ENCODE assay signal across 9 mouse cellular contexts in genomic region chr15:37133916-37134315, GRCm38 (mm10).
A peak's percentile ranks its signal among the peaks of the same experiment; 100 is the strongest.
DNase-seq lines count a peak whose midpoint lies in the region; ATAC-seq lines count a peak whose summit lies in the region.
"Had no signal": no experiment of that assay in that cellular context is flagged by ENCODE, and none has a peak within 500 bp of the region (broad histone marks: within the 10 kb centered on the region; RNA-seq: fewer than 3 reads in every experiment).

No protein-coding gene starts in this region.

- no peak overlapping the region for H3K4me3 ChIP-seq in hindbrain, embryonic 16.5 days (ENCODE audit: low read length)
- H3K4me3 ChIP-seq: limb, embryonic 15.5 days had no signal

- ATAC-seq in frontal cortex, adult (ENCODE audit: low TSS enrichment): 0 out of 2 replicates have a peak, but pooled peaks have one; percentile 32
- ATAC-seq in hindbrain, embryonic 16.5 days: peak; percentile 66; the same call in 1 of the 2 replicates
- ATAC-seq in megakaryocyte, adult 5-6 weeks (ENCODE audit: poor library complexity, severe bottlenecking): no peak

- no peaks in the 10 kb centered on the region for H3K27me3 ChIP-seq in hindbrain, embryonic 16.5 days (replicated peaks; ENCODE audit: control insufficient read depth, insufficient read depth, low read length)
- H3K27me3 ChIP-seq: limb, embryonic 15.5 days had no signal

- 29% methylated on average over 5 of the region's 5 CpGs for WGBS in hindbrain, embryonic 16.5 days

- H3K9me3 ChIP-seq in hindbrain, embryonic 16.5 days (ENCODE audit: control insufficient read depth, low read length): no peaks in the 10 kb centered on the region
- H3K9me3 ChIP-seq: limb, embryonic 15.5 days had no signal

- H3K36me3 ChIP-seq in hindbrain, embryonic 16.5 days (ENCODE audit: control insufficient read depth, insufficient read depth, low read length): no peaks in the 10 kb centered on the region
- H3K36me3 ChIP-seq: limb, embryonic 15.5 days had no signal

- no peak for DNase-seq in frontal cortex, postnatal 25 days (ENCODE audit: low spot score in 2 of 2)
- DNase-seq in left cerebral cortex, postnatal 25 days (ENCODE audit: low spot score in 2 of 2): peak; percentile 17 to 25
- DNase-seq in left cerebral cortex, adult 9 months (ENCODE audit: low spot score in 2 of 2): no peak
- DNase-seq in ZHBTc4 (ENCODE audit: low read depth, low spot score): peak; percentile 48
- DNase-seq in ovary, postnatal 14 days (ENCODE audit: low spot score): no peak

- no peak overlapping the region for H3K27ac ChIP-seq in hindbrain, embryonic 16.5 days (ENCODE audit: low read depth, low read length)
- H3K27ac ChIP-seq: limb, embryonic 15.5 days had no signal

- H3K4me2 ChIP-seq in hindbrain, embryonic 16.5 days (ENCODE audit: low read length): no peak overlapping the region
- H3K4me2 ChIP-seq: limb, embryonic 15.5 days had no signal

- intact Hi-C loops in left cerebral cortex, postnatal 25 days (cut with DNase I): no loop called here

- H3K9ac ChIP-seq in hindbrain, embryonic 16.5 days (ENCODE audit: low read depth, low read length): no peak overlapping the region
- H3K9ac ChIP-seq: limb, embryonic 15.5 days had no signal

- peaks cover 13% of the 10 kb centered on the region for H3K4me1 ChIP-seq in hindbrain, embryonic 16.5 days (ENCODE audit: control insufficient read depth, insufficient read depth, low read depth, low read length)

Comparison
In these comparisons a context has a peak if more than half of its experiments do, and no peak if none do; other contexts are left out.
1. DNase-seq: peak in left cerebral cortex, postnatal 25 days (2 of 2) and ZHBTc4 (single experiment); none in frontal cortex, postnatal 25 days (0 of 2), left cerebral cortex, adult 9 months (0 of 2) and ovary, postnatal 14 days (single experiment).